Mouse (Mus musculus) induced T-regulatory cell, adult 2 months (primary cell): ENCODE measurements around the gene Tox3.

ENCODE experiments used
- DNase-seq: peaks from one replicate; pipeline ENCODE4 v3.0.0-alpha.2; 2012; ENCODE audit warnings: low read depth

Tox3 gene

GRCm38 (mm10) chr8:90241461-90241860, 106.7 kb downstream of the Tox3 start:
- no peak for DNase-seq

- DNase-seq: no peak
These were observed 115.6 kb downstream of the Tox3 start for GRCm38 (mm10) chr8:90232501-90232900.

- no peak for DNase-seq
These were observed 124.0 kb downstream of the Tox3 start for GRCm38 (mm10) chr8:90224172-90224571.

- DNase-seq: no peak
These were observed 138.8 kb downstream of the Tox3 start for GRCm38 (mm10) chr8:90209105-90210037.
